Mouse (Mus musculus) retina, adult 2 months (tissue): ENCODE measurements around the gene Vmn1r184.
"Not testable (repeated sequence)": the region's sequence is repeated elsewhere in the genome, so short reads cannot be mapped to it uniquely, and the experiment has no call there.

Source experiments
- DNase-seq: peaks from one replicate; pipeline ENCODE4 v3.0.0-alpha.2; 2012; ENCODE audit warnings: low read depth, low spot score

Vmn1r184 gene

GRCm38 (mm10) chr7:26260034-26260433 is at the start of gene Vmn1r184:
Gene Vmn1r184 (plus strand): TSS chr7:26260334.
- DNase-seq: not testable (repeated sequence)

- not testable (repeated sequence) for DNase-seq
Measured at GRCm38 (mm10) chr7:26303429-26304166, 43.5 kb downstream of the Vmn1r184 start.

GRCm38 (mm10) chr7:26306926-26307325 is 46.8 kb downstream of the Vmn1r184 start, which contains the start of gene Cyp2a4:
Gene Cyp2a4 (plus strand): TSS chr7:26307169.
- DNase-seq: not testable (repeated sequence)

GRCm38 (mm10) chr7:26311786-26312185 is 51.7 kb downstream of the Vmn1r184 start:
- not testable (repeated sequence) for DNase-seq

GRCm38 (mm10) chr7:26315194-26315593 is 55.1 kb downstream of the Vmn1r184 start:
- not testable (repeated sequence) for DNase-seq

- not testable (repeated sequence) for DNase-seq
Measured at GRCm38 (mm10) chr7:26315809-26316208, 55.7 kb downstream of the Vmn1r184 start.
